Mouse (Mus musculus) embryo, embryonic 10.5 days (tissue): Measurements from ENCODE around the gene Sgpp1.
"Not testable (repeated sequence)": the region's sequence is repeated elsewhere in the genome, so short reads cannot be mapped to it uniquely, and the experiment has no call there.

ENCODE experiments used
- DNase-seq: peaks from one replicate; pipeline ENCODE4 v3.0.0-alpha.2; 2015; ENCODE audit warnings: low spot score

The Sgpp1 gene

GRCm38 (mm10) chr12:75731927-75732443, 3.5 kb downstream of the Sgpp1 start:
- DNase-seq: no peak

- DNase-seq: no peak
These were observed 4.0 kb downstream of the Sgpp1 start for GRCm38 (mm10) chr12:75731508-75731907.

- DNase-seq: no peak
These were observed 5.1 kb downstream of the Sgpp1 start for GRCm38 (mm10) chr12:75730458-75730857.

- DNase-seq: no peak
These were observed 5.7 kb downstream of the Sgpp1 start for GRCm38 (mm10) chr12:75729876-75730275.

- no peak for DNase-seq
These were observed 8.0 kb downstream of the Sgpp1 start for GRCm38 (mm10) chr12:75727333-75728125.

GRCm38 (mm10) chr12:75726349-75726861, 9.1 kb downstream of the Sgpp1 start:
- no peak for DNase-seq

- no peak for DNase-seq
These were observed 10.8 kb downstream of the Sgpp1 start for GRCm38 (mm10) chr12:75724621-75725324.

GRCm38 (mm10) chr12:75723839-75724463, 11.6 kb downstream of the Sgpp1 start:
- DNase-seq: no peak

- no peak for DNase-seq
These were observed 13.6 kb downstream of the Sgpp1 start for GRCm38 (mm10) chr12:75721941-75722340.

GRCm38 (mm10) chr12:75721006-75721405, 14.5 kb downstream of the Sgpp1 start:
- DNase-seq: no peak

GRCm38 (mm10) chr12:75713596-75713995, 21.9 kb downstream of the Sgpp1 start:
- no peak for DNase-seq

- not testable (repeated sequence) for DNase-seq
These were observed 22.6 kb downstream of the Sgpp1 start for GRCm38 (mm10) chr12:75712905-75713304.

- DNase-seq: no peak
These were observed 24.7 kb downstream of the Sgpp1 start for GRCm38 (mm10) chr12:75710596-75711376.

- DNase-seq: no peak
These were observed 26.0 kb downstream of the Sgpp1 start for GRCm38 (mm10) chr12:75709506-75709905.

GRCm38 (mm10) chr12:75706670-75707069, 28.9 kb downstream of the Sgpp1 start:
- no peak for DNase-seq

- DNase-seq: no peak
These were observed 32.8 kb downstream of the Sgpp1 start for GRCm38 (mm10) chr12:75702739-75703122.

- DNase-seq: no peak
These were observed 33.3 kb downstream of the Sgpp1 start for GRCm38 (mm10) chr12:75702084-75702738.

GRCm38 (mm10) chr12:75701173-75702083, 34.1 kb downstream of the Sgpp1 start:
- DNase-seq: peak; percentile 55

GRCm38 (mm10) chr12:75698692-75699091, 36.8 kb downstream of the Sgpp1 start:
- no peak for DNase-seq

GRCm38 (mm10) chr12:75695845-75696244, 39.7 kb downstream of the Sgpp1 start:
- not testable (repeated sequence) for DNase-seq
